Mouse (Mus musculus) spleen, postnatal 10 days (tissue): ENCODE results near the gene Antxr1.
"Not testable (repeated sequence)": the region's sequence is repeated elsewhere in the genome, so short reads cannot be mapped to it uniquely, and the experiment has no call there.

Experiments
- DNase-seq, 2 experiments: peaks; one replicate each; pipeline ENCODE4 v3.0.0; 2021 to 2022; ENCODE audit warnings: low spot score in 2 of 2

Antxr1 gene

GRCm38 (mm10) chr6:87102421-87102911, 233.2 kb downstream of the Antxr1 start:
- no peak for DNase-seq

- DNase-seq = no peak
Observed at GRCm38 (mm10) chr6:87101955-87102353, 233.7 kb downstream of the Antxr1 start.

GRCm38 (mm10) chr6:87101281-87101954, 234.2 kb downstream of the Antxr1 start:
- peak; percentile 81 to 91 for DNase-seq

GRCm38 (mm10) chr6:87100297-87101020, 235.2 kb downstream of the Antxr1 start:
- DNase-seq = no peak

- no peak for DNase-seq
Observed at GRCm38 (mm10) chr6:87099671-87100296, 235.8 kb downstream of the Antxr1 start.

- no peak for DNase-seq
Observed at GRCm38 (mm10) chr6:87099261-87099660, 236.4 kb downstream of the Antxr1 start.

GRCm38 (mm10) chr6:87093631-87094030, 242.0 kb downstream of the Antxr1 start:
- DNase-seq = not testable (repeated sequence)

GRCm38 (mm10) chr6:87092476-87092875, 243.1 kb downstream of the Antxr1 start:
- DNase-seq = no peak

- no peak for DNase-seq
Observed at GRCm38 (mm10) chr6:87090877-87091276, 244.7 kb downstream of the Antxr1 start.

GRCm38 (mm10) chr6:87088356-87088755, 247.3 kb downstream of the Antxr1 start:
- DNase-seq = no peak

- no peak for DNase-seq
Observed at GRCm38 (mm10) chr6:87085026-87085425, 250.6 kb downstream of the Antxr1 start.
